Mouse (Mus musculus) layer of hippocampus, adult 11-12 months (tissue): Measurements from ENCODE around the gene Fbh1.

ENCODE experiments used
- DNase-seq: peaks from one replicate; pipeline ENCODE4 v3.0.0; 2022; ENCODE audit warnings: low spot score

The Fbh1 gene

GRCm38 (mm10) chr2:11777091-11778068, at the start of gene Fbh1, which contains the start of gene Ankrd16:
Fbh1 (minus strand) TSS chr2:11777582.
Ankrd16 (plus strand) TSS chr2:11777876.
- DNase-seq: peak; percentile 100

- DNase-seq: no peak
Observed at GRCm38 (mm10) chr2:11801299-11801930, 24.0 kb upstream of the Fbh1 start.

- no peak for DNase-seq
Observed at GRCm38 (mm10) chr2:11797930-11798364, 20.6 kb upstream of the Fbh1 start.

- DNase-seq: no peak
Observed at GRCm38 (mm10) chr2:11794668-11795067, 17.3 kb upstream of the Fbh1 start.

- no peak for DNase-seq
Observed at GRCm38 (mm10) chr2:11784159-11784558, 6.8 kb upstream of the Fbh1 start.

- DNase-seq: peak; percentile 81
Observed at GRCm38 (mm10) chr2:11778087-11778823, 873 bp upstream of the Fbh1 start.

- DNase-seq: no peak
Observed at GRCm38 (mm10) chr2:11776415-11776814, 967 bp downstream of the Fbh1 start.

- DNase-seq: no peak
Observed at GRCm38 (mm10) chr2:11775121-11775520, 2.3 kb downstream of the Fbh1 start.

GRCm38 (mm10) chr2:11774426-11774825, 3.0 kb downstream of the Fbh1 start:
- DNase-seq: no peak

- DNase-seq: no peak
Observed at GRCm38 (mm10) chr2:11772401-11772800, 5.0 kb downstream of the Fbh1 start.

- no peak for DNase-seq
Observed at GRCm38 (mm10) chr2:11771701-11772100, 5.7 kb downstream of the Fbh1 start.

- peak; percentile 18 for DNase-seq
Observed at GRCm38 (mm10) chr2:11767161-11767545, 10.2 kb downstream of the Fbh1 start.

- no peak for DNase-seq
Observed at GRCm38 (mm10) chr2:11766485-11767160, 10.8 kb downstream of the Fbh1 start.

- DNase-seq: peak; percentile 67
Observed at GRCm38 (mm10) chr2:11765694-11766093, 11.7 kb downstream of the Fbh1 start.

- DNase-seq: no peak
Observed at GRCm38 (mm10) chr2:11762541-11762940, 14.8 kb downstream of the Fbh1 start.

- DNase-seq: no peak
Observed at GRCm38 (mm10) chr2:11739516-11740051, 37.8 kb downstream of the Fbh1 start.

GRCm38 (mm10) chr2:11738794-11739193, 38.6 kb downstream of the Fbh1 start:
- no peak for DNase-seq

- DNase-seq: no peak
Observed at GRCm38 (mm10) chr2:11735853-11736252, 41.5 kb downstream of the Fbh1 start.

GRCm38 (mm10) chr2:11732978-11733377, 44.4 kb downstream of the Fbh1 start:
- DNase-seq: no peak

GRCm38 (mm10) chr2:11729091-11729490, 48.3 kb downstream of the Fbh1 start:
- DNase-seq: no peak

GRCm38 (mm10) chr2:11727574-11727973, 49.8 kb downstream of the Fbh1 start:
- DNase-seq: no peak
